Mouse (Mus musculus) right cerebral cortex, postnatal 4 days (tissue): Measurements from ENCODE around the gene Id2.

Experiments
- DNase-seq: peaks from one replicate; pipeline ENCODE4 v3.0.0-alpha.2; 2022

Gene Id2

DNA sequence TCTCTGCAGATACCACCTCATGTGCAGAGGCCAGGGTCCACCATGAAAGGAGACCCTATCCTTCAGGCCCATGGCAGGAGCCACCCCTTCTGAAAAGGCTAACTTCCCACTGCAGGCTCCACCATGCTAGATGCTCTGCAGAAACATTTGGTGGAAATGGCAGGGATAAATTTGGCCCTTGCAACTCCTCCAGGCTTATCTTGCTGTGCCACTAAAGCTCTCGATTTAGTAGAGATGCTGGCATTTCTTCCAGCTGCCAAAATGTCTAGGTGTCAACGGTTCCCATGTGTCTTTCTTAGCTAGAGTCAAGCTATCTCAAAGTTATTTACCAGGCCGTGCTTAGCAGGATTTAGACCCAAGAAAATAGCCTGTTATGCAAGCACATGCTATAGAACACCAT is 22.6 kb downstream of the Id2 start:
- DNase-seq, result no peak

DNA sequence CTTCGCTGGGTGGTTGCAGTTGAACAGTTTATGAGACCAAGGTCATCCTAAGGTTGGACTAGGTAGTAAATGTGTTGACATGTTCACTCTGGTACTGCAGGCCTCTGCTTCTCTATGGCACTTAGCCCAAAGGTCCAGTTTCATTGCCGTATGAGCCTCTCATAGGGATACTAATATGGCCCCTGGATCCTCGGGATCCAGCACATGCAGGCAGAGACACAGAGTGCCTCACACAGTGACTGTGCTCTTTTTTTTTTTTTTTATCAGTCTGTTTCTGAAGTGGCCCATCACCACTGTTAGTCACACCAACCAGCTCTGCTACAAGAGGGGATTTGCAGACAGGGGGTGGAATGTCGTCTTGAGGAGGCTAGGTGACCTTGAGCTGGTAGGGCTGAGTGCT is 23.6 kb downstream of the Id2 start:
- DNase-seq, result no peak

DNA sequence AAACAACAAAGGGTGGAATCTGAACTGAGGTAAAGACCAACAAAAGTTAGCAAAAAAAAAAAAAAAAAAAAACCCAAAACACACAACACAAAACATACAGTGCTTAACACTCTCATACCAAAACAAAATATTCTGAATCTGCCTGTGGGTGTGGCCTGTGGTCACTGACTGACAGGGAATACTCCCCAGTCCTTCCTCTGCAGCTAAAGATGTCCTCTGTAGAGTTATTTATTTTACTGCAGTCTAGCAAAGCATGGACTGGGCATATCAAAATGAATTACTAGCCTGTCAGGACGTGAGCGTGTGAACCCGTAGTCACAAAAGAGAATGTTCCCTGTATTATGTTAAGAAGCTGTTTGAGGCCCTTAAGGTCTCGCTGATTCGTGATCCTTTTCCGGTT is 34.7 kb downstream of the Id2 start:
- DNase-seq, result no peak

DNA sequence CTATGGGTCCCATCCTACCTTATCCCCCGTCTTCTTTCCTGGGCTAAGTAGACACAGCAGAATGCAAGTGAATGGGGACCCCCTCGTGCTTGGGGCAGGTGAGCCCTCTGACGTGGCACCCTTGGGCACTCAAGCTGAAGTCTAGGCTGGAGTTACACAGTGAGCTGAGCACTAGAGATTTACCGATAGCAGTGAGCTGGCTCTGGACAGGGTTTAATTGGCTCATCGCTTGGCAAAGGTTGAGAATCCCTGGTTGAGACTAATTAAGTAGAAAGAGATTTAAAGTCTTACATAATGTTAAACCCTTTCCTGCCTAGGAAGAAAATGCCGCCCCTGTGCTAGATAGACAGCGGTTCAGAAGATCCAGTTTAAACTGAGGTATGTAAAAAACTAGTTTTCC is 36.0 kb downstream of the Id2 start:
- DNase-seq, result no peak

DNA sequence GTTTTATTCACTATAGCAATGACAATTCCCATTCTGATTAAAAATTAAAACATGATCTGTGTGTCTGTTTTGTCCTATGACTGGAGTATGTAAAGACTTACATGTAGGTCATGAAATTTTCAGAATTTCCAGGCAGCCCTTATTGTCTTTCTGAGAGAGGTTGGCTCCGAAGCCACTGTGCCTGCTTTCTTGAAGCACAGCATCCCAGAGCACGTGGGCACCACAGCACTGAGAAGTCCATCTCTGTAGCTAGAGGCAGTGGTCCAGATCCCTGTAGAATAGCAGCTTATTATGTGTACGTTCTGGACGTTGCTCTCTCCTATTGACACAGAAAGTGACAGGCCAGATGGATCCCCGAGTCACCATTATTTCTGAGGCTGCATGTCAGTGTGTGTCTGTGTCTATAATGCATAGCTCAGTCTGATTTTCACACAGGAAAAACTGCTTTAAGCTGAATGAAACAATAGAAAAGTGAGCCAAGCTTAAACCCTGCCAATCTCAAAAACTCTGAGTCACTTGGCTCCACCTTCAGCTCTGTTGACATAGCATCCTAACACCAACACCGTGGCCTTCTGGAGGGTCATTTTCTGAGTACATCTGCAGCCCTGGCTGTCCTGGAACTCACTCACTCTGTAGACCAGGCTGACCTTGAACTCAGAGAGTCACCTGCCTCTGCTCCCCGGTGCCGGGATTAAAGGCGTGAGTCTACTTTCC is 37.3 kb downstream of the Id2 start:
- DNase-seq, result no peak

DNA sequence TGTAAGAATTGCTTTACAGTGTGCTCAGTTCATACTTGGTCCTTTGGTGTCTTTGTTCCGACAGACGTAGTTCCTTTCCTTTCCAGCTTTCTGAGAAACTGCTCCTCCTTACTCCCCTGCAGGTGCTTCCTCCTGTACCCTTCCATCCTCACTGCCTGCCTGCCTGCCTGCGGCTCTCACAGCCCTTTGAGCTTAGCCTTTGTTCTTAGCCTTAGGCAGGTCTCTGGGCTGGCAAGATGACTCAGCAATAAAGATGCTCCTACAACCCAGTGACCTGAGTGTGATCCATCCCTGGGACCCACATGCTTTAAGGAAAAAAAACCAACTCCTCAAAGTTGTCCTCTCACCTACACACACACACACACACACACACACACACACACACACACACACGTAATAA is 42.0 kb downstream of the Id2 start:
- no peak for DNase-seq

DNA sequence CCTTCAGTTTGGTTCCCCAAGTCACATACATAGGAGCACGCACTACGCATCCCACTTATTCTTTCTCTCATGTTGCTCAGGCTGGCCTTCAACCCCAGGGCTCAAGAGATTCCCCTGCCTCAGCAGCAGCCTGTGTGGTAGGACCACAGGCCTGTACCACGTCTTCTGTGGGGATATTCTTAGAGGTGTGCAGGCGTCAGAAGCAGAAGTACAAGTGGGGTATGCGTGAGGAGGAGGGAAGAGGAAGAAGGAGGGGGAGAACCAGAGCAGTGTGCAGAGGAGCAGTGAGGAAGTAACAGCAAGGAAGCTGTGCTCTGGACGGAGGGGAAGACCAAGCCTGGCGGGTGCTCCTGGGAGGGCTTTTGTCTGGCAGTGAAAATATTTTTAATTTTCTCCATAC is 42.4 kb downstream of the Id2 start:
- DNase-seq, result no peak

DNA sequence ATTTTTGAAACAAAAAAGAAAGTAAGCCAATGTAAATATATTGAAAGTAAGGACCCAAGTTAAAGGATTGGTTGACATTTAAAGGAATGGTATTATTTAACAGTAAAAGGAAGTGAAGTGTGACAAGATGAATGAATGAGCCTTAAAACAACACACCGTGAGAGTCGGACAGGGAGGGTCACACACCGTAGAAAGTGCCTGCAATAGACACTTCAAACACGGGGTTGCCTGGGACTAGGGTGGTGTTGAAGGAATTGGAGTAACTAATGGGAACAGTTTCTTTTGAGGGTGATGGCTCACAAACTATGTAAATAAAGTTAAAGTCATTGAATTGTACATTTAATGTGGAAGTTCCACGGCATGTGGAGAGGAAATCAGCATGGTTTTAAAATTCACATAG is 47.7 kb downstream of the Id2 start:
- no peak for DNase-seq

DNA sequence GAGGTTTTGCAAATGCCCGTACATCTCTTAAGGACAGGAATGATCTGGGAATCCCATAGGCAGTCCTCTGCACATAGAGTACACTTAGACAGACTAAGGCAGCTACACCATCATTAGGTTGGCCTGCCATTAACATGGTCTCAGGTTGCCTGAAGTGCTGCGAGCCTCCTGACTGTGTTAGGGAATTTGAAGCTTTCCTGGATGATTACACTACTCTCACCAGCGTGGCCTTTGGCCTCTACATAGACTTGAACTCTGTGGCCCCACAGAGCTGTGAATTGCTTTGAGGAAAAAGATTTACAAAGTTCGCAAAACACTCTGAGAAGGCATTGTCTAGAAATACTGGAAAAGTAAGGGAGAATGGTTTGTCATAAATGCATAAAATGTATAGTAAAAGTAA is 52.4 kb downstream of the Id2 start:
- DNase-seq, result no peak

DNA sequence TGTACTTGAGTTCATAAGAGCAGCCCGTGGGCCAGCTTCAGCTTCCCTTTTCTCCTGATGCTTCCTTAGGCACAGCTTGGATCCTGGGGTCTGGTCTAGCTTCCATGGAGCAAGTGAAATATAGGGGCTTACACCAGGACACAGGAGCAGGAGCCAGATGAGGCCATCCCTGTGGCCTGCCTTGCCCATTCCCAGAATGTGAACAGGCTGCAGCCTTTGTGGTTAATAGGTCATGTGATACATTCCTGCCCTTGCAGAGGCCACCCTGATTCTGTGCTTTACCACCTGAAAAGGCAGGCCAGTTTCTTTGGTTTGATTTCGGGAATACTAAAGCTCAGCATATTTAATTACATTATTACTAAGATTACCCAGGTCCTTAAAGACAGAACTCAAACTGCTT is 52.9 kb downstream of the Id2 start:
- DNase-seq, result no peak
